Mouse (Mus musculus) natural killer cell, adult 2 months (primary cell): ENCODE measurements at regions not wholly inside any gene's neighbourhood (a gene's known extent, or its start where the extent isn't known, plus 50 kb on each side); places are given as distances from the start of the nearest gene placed in this dataset.

Experiments
- DNase-seq, 2 experiments: peaks; one replicate each; pipeline ENCODE4 v3.0.0; 2022; ENCODE audit warnings: low spot score in 2 of 2

DNA sequence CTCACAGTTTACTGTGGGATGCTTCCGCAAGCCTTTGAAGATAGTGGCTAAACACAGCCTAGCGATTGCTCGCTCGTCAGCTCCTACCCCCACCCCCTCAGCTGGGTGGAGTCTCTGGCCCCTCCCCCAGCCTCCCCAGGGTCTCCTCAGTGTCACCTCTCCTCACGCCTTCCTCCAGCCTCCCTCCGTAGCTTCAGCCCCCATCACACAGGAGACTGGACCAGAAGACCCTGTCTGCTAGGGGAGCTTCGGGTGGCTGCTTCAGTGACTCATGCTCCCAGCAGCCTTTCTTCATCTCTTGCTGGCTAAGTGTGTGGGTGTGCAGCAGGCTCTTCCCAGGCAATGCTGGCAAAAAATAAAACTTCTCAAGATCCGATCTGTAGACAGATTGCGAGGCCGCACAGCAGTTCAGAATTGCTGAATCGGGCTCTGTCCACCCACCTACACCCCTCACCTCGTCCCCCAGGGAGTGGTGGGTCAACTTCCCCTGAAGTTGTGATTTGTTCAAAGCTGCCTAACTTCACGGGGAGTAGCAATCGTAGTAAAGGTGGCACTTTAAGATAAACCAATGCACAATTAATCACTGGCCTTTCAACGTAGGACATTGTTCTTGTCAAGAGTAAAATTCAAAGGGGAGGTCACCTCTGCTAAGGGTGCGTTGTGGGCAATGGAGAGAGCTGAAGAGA is 61.2 kb upstream of the Ankrd28 start:
- DNase-seq, result no peak

DNA sequence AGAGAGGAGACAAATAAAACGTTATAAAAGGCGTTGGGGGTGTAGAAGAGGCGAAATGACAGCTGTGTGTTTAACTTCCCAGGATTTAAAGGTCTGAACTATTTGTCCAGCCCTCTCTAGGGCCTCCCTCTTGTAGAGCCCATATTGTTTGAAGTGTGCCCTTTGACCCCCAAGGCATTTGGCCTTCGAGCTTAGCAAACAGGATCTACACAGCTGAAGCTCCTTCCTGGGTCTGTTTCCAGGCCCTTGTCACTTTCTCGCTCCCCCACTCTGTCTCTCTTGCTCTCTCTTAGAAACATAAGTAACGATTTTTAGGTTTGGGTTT is 61.7 kb upstream of the Ankrd28 start:
- DNase-seq, result no peak

DNA sequence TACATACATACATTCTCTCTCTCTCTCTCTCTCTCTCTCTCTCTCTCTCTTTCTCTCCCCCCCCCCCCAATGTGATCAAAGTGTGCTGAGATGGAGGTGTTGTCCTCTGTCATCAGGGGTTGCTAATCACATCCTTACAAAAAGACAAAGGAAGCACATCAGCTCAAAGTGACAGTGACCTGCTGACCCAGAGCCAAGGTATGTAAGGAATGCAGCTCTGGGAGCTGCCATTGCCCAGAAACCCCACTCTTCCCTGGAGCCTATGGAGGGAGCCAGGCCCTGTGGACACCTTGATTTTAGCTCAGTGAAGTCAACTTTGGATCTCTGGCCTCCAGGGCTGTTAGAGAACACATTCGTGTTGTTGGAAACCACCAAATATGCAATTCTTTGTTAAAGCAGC is 66.0 kb upstream of the Ankrd28 start:
- DNase-seq, result no peak

DNA sequence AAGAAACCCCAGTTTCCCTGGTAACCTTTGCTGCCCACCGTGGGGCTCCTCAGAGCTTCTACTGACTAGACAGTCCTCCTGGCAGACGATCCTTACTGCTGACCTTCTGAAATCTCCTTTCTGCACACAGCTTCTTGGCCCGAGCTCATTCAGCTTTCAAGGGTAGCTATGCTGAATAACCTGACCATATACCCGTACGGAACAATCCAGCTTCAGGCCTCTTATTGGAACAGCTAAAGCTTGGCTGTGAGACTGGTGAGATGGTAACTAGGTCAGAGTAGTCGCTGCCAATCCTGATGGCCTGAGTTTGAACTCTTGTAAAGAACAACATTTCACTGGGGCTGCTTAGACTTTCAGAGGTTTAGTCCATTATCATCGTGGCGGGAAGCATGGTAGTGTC is 69.1 kb upstream of the Ankrd28 start:
- DNase-seq, result no peak

DNA sequence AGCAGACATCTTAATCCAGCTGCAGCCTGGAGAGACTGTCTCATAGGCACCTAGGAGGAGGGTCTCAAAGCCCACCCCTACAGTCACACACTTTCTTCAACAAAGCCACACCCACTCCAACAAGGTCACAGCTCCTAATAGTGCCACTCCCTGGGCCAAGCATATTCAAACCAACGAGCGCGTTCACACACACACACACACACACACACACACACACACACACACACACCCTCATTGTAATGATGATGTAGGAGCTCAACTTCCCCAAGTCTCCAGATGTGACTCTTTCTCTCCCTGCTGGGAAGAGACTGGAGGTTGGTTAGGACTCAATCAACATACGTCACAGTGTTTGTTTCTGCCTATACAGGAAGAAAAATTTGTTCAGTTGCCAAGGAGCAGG is 69.5 kb upstream of the Ankrd28 start:
- DNase-seq, result no peak

DNA sequence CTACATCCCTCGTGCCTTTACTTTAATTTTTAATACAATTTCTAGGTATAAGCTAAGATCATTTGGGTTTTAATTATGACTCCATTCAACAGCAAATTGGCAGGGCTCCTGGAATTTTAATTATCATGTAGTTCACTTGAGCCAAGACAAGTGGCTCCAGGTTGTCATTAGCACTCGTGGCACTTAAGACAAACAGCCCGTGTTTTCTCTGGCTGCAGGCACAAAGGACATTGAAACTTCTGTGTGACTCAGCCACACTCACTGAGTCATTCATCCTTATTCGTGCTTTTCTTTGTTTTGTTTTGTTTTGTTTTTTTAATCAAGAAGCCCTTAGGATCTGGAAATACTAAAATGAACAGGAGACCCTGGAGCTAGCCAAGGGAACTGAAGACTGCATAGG is 71.5 kb upstream of the Ankrd28 start:
- no peak for DNase-seq

DNA sequence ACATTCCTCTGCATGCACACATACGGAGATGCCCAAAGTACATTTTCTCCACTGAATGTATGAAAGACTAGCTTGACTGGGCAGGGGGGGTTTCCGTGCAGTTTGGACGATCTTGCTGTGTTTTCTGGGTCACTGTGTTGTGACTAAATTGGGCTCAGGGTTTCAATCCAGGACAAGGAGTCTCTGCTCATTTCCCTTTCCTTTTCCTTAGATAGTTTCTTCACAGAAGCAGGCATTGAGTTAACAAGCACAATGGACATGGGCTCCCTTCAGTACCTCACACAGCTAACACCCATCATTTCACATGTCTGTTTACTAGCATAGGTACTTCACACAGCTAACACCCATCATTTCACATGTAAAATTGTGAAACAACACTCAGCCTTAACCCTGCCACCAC is 73.2 kb upstream of the Ankrd28 start:
- no peak for DNase-seq

DNA sequence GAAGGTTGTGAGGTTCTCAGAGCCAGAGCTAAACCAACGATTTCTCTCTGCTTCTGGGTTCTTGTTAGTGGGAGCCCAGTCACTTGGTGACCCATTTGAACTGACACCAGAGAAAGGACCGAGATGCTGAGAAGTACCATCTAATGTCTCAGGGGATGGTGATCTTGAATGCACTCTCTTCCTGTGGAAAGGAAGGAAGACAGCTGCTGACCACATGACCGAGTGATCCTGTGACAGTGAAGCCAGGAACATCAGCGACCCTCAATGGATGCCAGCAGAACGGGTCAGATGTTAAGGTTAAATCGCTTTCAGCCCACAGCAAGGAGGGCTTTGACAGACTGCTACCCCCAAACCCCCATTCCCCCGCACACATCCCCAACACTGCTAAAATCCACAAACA is 78.1 kb upstream of the Ankrd28 start:
- DNase-seq, result no peak

DNA sequence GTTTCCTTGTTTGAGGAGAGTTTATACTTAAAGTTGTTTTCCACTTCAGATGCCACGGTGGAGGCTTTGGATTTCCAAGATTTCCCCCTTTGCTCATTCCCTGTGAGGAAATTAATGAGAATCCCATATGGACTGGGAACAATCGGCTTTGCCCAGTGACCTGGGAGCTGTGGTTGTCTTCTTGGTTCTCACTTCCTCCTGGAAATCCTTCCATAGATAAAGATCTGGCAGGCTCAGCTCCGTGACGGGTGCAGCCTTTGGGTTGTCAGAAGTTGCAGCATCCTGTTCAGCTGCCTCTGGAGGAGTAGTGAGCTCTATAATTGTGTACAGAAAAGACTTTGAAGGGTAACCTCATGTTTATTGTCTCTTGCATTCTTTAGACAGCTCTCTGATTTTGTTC is 78.8 kb upstream of the Ankrd28 start:
- no peak for DNase-seq

DNA sequence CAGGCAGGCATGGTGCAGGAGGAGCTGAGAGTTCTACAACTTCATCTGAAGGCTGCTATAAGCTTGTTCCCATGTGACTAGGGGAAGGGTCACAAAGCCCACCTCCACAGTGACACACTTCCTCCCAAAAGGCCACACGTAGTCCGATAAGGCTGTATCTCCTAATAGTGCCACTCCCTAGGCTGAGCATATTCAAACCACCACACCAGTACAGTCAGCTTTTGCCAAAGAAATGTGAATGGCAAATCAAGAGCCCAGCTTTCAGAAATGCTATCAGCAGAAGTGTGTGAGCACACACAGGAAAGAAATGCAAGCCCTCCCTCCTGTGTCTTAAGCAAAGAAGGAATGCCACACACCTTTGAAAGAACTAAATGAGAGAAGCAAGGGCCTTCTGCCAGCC is 80.4 kb upstream of the Ankrd28 start:
- DNase-seq, result no peak

DNA sequence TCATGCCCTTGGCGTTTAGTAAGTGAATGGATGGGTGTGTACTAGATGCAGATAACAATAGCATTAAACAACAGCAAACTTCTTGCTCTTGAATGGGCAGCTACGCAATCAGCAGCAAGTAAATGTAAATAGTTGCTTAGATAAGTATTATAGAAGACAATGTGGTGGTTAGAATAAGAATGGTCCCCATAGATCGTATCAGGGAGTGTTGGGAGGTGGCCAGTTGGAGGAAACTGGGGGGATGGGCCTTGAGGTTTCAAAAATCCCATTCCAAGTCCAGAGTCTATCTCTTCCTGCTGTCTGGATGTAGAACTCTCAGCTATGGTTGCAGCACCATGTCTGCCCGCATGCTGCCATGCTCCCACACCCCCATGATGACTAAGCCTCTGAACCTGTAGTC is 88.0 kb upstream of the Ankrd28 start:
- DNase-seq, result no peak

DNA sequence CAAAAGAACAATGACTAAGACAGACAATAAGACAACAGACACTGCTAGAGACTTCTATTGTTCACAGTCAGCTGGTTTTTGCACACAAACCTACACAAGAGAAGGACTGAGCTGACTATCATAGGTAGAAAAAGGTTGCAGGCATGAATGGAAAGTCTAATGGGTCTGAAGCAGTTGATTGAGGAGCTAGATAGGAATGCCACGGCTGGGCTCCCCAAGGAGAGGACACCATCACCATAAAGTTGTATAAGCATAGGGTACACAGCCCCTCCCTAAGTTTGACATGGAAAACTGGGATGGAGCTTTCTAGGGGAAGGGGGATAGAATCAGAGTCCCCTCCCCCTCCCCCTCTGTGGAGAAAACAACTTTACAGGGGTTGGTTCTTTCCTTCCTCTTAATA is 88.5 kb upstream of the Ankrd28 start:
- no peak for DNase-seq

DNA sequence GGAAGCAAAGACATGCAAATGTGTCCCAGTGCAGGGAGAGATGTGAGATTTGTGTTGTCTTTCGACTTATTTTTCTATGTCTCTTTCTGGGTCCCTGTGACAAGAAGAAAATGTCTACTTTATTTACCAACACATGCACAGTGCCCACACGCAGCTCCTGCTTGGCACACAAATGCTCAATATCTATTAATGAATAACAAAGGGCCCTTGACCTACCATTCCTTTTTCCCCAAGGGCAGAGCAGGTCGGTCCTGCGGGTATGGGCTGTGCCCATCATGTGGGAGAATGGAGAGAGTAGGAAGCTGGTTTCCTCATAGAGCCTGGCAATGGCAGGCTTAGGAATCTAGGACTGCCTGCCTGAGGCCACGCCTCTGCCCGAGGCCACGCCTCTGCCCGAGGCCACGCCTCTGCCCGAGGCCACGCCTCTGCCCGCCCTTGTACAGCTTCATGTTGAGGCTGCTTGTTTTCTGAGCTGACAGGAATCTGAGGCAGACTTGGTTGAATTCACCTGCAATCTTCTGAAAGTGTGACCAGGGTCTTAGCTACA is 98.8 kb upstream of the Ankrd28 start:
- DNase-seq, result no peak

DNA sequence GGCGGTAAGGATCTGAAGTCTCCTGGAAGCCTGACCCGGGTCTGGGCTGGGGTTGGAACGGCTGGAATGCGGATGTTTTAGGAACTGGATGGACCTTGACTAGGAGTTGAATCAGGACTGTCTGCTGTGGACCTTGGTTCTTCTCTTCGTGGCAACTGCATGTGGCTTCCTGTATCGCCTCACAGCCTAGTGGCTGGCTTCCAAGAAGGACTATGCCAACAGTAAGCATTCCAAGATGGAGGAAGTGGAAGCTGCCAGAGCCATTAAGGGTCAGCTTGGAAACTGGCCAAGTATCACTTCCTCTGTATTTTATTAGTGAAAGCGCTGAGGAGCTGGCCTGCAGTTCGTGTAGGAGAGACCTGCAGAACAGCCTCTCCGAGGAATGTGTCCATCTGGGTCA is 98.4 kb upstream of the Galnt15 start:
- no peak for DNase-seq

DNA sequence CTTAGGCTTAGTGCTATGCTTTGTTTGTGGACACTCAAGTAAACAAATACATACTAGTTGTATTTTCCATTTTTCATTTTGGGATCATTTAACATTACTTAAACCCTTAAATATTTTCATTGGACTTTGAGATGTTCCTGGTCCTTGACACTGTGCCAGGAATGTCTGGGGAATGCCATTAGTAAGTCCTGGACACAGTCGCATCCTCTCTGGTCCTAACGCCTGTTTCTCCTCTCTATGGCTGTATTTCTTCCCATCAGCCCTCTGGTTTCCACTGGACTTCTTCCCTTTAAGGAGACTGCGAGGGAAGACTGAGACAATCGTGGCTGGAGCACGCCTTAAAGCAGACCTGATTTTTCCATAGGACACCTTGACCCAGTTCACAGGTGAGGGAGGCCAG is 96.8 kb upstream of the Galnt15 start:
- DNase-seq, result no peak

DNA sequence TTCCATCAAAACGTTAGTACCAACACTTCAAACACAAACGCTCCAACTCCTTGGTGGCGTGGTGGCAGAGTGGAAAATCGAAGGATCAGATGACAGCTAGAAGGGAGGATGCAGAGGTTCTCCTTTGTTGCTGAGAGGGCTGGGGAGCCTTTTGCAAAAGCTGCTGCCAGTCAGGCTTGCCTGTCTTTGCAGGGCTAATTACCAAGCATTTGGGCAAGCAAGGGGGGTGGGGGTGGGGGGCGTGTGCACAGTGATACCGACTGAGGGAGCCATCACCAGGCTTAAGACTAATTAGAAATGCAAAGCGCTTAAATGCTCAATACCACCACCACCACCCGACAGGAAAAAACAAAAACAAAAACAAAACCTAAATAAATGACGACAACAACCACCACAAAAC is 95.3 kb upstream of the Galnt15 start:
- no peak for DNase-seq

DNA sequence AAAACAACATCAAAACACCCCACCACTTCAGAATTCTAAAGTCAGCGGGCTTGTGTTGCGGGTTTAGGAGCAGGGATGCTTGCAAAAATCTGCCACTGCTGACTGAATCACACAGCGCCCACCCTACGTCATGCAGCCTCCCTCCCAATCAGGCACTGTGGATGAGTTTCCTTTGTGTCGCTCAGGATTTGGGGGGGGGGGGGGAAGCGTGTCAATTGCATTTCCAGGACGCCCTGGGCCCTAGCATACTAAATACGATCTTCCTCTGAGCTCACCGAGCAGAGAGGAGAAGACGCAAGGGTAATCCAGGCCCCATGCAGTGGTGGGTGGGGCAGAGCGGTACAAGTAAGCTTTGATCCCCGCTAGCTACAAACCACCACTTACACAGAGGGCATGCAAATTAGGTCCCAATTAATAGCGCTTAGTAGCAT is 94.9 kb upstream of the Galnt15 start:
- no peak for DNase-seq

DNA sequence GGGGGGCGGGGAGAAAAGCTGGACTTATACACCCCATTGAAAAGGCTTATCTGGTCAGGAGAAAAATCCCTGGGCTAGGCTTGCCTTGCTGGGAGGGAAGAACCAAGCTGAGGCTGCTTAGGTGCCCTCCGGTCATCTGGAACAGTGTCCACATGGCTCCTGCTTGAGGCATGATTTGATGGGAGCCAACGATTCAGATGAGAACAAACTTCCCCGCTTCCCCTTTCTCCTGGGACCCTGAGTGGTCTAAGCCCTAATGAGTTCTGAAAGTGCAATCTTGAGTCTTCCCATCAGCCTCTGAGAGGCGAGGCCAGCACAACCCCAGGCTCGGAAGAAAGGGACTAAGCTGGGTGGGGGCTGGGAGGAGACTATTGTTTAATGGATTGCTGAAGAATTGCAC is 94.5 kb upstream of the Galnt15 start:
- DNase-seq, result no peak

DNA sequence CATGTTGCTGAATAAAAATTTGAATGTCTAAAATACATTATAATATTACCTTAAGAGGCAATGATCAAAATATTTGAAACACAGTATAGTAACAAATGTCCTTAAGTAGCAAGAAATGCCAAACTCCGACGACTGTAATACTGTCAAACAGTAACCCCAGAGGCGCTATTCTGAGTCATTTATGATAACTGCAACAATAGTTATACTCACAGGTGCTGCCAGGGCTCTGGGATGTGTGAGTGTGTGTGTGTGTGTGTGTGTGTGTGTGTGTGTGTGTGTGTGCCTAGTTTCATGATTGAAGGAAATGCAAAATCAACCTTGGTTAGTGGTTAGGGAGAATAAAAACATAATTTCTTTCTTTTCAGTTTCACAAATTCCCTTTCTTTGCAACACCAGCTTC is 94.0 kb upstream of the Galnt15 start:
- no peak for DNase-seq

DNA sequence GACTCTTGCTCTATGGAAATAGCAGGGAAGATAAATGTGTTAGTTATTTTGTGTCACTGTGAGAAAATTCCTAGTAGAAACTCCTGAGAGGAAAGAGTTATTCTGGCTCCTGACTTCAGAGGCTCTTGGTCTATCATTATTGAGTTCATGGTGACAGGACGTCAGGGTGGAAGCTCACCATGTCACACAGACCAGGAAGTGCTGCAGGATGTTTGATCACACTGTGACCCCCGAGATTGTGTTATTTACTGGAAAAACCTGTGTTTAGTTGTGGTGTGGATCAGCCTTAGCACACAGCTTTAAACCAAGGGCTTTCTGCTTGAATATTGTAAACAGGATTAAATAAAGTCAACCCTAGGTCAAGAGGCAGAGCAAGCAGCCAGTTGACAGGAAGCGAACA is 93.4 kb upstream of the Galnt15 start:
- no peak for DNase-seq

DNA sequence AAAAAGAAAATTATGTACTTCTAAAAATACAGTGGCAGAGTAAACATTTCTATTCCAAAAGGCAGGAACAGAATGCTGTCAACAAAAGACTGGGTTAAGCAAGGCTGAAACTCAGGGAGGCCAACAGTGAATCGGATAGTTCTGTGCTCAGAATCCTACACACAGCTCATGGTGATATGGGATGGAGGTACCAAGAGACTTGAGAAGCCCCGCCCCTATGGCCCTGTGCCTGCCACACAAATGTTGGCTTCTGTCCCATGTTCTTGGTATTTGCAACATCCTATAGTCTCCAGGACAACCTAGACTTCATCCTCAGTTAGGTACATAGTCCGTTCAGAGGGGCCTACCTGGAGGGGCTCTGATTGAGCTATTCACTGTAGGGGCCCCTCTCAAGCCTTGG is 92.2 kb upstream of the Galnt15 start:
- DNase-seq, result no peak

DNA sequence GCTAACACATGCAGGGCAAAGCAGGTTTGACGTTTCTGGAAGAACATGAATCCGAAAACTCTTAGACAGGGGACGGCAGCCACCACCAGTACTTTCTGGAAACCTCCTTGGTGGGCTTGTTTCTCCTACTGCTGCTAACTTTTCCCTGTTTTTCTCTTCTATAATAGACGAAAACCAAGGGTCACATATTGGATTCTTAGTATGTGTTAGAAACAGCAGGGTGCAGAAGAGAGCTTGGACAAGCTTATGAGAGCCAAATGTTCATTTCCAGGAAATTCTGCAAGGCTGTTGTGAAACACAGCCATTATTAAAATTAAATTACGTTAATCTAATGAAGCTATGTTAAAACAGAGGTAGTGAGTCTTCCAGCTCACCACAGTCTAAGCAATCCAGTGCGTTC is 87.9 kb upstream of the Galnt15 start:
- DNase-seq, result no peak

DNA sequence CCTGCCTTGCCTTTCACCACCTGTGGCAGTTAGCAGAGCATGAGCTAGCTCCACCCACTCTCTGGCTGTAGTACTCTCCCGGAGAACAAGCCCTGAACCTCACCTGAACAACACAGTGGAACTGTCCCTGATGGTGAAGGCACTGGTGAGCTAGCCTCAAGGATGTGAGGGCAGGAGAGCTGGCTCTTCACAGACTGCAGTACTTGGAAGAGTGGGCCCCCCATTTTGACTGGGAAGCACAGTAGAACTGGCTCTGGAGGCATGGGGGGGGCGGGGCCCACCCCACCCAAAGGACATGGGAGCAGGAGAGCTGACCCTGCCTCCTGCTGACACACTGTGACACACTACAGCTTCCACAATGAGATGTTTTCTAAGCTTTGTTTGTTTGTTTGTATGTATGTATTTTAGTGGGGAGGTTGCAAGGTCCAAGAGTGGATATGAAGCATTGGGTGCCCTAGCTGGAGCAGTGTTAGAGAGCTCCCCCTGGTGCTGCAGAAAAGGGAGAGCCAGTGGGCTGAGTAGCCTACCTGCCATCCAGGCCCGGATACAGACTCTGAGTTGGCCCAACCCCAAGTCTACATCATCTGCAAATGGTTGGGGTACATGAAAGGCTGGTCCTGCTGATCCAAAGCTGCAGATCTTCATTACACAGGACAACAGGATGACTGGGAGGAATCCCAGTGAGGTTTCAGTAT is 86.4 kb upstream of the Galnt15 start:
- DNase-seq, result no peak

DNA sequence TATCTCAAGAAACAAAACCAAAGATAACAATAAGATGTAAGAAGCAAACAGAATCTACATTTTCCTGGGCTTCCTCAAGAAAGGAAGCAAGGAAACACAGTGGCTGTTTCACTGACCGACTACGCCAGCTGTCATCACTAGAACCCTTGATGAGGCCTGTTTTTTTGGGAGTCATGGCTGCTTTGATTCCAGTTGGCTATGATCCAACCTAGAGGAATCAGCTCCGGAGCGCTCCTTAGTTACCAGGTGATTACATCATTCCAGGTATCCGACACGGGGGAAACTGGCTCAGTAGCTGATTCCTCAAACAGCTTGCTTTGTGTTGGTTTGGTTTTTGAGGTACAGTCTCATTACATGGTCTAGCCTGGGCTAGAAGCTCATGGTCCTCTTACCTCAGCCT is 84.1 kb upstream of the Galnt15 start:
- no peak for DNase-seq
